Mouse (Mus musculus): ENCODE data around the gene Mogs.

Gene Mogs

DNA sequence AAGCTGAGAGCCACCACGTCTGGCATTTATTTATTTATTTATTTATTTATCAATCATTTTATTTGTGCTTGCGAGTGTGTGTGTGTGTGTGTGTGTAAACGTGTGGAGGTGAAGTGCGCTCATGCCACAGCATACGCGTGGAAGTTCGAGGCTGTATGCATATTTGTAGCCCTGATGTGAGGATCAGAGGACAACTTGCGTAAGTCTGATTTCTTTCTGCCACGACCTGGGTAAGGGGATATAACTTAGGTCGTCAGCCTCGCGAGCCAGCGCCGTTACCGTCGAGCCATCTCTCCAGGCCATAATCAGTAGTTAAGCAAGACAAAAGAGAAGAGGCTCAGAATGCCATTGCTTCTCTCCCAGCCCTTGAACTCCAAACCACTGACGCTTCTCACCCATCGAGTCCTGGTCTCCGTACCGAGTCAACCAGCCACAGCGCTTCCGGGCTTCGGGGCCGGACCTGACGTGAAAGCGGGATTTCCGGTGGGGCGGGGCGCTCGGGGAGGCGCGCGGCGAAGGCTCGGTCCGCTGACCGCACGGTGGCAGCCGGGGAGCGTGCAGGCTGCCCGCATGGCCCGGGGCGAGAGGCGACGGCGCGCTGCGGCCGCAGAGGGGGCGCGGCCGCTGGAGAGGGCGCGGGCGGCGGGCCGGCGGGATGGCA is at the start of gene Mogs:
Gene Mogs (plus strand): TSS at position 486 of the 661 bp plus-strand sequence.
- DNase-seq (ENCODE audit: extremely low read depth, low read depth), result peak; percentile 75

DNA sequence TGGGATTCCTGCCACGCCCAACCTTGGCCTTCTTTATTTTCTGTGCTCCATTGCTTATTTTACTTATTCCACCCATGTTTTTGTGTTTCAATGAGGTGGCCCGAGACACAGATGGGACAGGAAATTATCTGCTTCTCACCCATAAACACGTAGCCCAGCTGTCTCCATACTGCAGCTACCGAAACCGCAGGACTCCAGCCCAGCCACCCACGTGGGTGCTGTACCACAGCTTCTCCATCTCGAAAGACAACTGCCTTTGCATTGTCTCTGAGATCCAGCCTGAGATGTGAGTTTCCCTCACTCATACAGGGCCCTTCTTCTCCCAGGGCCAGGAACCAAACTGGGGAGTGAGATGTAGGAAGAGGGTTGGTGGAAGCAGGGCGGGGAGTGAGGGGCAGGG is 49.3 kb upstream of the Mogs start:
- no peak for DNase-seq (ENCODE audit: extremely low read depth, low read depth)

DNA sequence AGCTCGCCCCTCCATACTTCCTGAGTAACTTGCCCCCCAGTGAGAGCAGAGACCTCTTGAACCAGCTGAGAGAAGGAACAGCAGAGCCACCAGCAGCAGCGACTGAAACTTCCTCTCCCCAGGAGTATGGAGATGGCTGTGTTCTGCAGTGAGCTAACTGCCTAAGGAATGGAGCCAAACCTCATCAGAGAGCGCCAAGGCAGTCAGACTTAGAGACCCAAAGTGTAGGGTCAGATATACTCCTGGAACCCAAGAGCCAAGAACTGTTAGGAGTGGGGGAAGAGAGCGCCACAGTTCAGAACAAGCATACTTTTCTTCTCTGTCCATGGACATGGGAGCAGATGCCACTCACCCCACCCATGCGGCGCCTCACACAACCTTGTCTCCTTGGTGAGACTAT is 48.9 kb upstream of the Mogs start:
- no peak for DNase-seq (ENCODE audit: extremely low read depth, low read depth)

DNA sequence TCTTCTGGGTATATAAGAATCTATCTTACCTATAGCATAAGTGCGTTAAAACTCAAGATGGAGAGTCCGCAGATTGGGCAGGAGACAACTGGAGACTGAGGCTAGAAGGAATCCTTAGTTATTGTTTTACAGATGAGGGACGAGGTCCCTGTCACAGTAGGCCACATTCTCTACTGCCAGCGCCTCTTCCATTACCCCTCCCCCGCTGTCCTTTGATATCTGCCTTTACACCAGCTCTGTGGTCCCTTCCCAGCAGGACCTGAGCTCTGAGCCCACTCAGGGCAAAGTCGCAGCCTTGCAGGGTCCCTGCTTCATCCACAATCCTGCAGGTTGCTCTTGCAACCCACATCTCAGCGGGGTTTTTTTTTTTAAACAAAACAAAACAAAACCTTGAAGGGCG is 47.1 kb upstream of the Mogs start:
- no peak for DNase-seq (ENCODE audit: extremely low read depth, low read depth)

DNA sequence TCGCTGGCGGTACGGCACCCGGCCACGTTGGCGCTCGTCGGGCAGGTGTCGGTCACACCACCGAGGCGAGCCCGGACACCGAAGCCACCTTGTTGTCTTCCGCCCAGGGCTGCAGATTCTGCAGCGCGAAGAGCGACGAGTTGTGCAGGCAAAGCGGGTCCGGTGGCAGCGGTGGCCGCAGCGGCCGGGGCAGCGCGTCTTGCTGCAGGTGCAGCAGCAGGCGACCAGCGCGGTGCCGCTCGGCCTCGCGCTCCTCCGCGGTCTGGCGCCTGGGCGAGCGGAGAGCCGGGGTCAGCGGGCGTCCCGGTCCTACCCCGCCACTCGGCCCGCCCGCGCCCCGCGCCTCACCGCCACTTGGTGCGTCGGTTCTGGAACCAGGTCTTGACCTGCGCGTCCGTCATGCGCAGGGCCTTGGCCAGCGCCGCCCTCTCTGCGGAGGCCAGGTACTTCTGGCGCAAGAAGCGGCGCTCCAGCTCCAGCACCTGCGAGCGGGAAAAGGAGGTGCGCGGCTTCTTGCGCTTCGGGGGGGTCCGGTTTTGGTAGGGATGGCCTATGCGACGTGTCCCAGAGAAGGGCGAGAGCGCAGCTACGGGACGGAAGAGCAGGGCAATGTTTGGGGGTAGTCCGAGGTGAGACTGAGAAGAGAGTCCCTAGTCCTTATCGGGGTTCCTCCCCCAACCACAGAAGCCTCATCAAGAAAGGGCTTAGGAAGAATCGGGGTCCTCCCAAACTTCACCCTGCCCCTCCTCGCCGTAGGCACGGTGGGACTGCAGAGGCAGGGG is 46.4 kb upstream of the Mogs start:
- no peak for DNase-seq (ENCODE audit: extremely low read depth, low read depth)

DNA sequence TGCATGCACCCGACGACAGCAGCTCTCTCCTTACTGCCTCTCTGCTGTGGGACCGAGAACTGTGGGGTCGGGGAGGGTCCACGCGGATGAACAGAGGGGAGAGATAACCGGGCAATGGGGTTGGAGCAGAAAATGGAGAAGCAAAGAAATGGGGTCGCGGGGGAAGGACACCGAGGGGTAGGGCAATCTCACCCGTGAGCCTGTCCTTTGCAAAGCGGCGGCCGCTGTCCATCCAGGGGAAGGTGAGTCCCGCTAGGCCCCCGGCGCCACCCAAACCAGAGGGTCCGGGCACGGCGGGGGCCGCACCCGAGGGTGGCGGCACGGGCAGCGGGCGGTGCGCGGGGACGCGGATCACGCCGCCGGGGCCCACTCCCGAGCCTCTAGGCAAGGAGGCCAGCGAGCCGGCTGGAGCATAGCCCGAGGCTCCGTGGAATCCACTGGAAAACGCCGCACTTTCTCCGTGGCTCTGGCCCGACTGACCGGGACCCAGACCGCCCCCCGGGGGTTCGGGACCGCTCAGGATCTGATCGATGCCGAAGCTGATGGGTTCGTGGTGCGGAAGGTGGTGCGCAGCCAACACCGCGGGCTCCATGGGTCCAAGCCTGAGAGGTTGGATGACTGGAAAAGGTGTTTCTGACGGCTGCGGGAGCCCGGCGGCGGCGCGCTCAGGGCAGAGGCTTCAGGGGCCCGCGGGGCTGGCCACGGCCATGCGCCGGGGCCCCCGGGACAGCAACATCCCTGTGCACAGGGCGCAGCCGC is 45.6 kb upstream of the Mogs start:
- no peak for DNase-seq (ENCODE audit: extremely low read depth, low read depth)

DNA sequence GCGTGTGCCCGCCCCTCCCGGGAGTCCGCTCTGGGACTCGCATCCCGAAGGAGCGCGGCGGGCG is 45.2 kb upstream of the Mogs start, which contains the start of gene Tlx2:
Gene Tlx2 (minus strand): TSS at position 47 of the 64 bp plus-strand sequence.
- no peak for DNase-seq (ENCODE audit: extremely low read depth, low read depth)

DNA sequence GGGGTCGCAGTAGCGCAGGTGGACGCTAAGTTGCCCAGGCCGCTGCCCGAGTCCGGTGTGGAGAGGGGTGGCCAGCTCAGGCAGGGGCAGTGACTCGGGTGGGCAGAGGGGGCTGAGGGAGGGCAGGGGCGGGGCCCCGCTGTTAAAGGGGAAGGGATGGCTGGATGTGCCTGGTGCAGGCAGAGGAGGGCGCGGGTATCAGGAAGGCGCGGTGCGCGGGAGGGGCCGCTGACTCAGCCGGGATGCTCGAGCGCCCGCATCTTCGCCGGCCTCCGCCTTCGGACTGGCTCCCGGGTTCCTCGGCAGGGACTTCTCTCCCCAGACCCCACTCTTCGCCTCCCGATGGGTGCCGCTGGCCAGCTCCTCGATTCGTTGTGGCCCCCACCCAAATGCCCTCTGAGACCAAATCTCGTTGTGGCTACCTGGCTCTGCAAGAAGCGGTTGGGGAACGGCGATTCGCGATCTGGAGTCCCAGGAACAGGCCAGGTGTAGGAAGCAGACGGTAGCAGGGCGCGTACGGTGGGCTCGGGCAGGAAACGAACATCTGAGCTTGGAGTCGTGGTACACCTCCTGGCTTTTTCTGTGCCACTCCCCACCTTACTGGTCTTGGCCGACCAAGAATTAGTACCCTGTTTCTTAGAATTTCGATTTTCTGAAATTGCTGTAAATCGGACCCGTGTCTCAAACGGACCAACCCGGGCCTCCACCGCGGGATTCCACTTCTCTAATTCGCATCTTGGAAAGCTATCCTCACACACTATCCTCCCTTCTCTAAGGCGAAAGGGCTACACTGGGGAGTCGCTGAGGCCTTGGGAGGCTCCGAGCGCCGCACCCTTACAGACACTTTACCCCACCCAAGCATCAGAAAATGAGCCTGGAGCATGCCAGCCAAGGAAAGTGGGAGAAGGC is 44.7 kb upstream of the Mogs start:
- no peak for DNase-seq (ENCODE audit: extremely low read depth, low read depth)

DNA sequence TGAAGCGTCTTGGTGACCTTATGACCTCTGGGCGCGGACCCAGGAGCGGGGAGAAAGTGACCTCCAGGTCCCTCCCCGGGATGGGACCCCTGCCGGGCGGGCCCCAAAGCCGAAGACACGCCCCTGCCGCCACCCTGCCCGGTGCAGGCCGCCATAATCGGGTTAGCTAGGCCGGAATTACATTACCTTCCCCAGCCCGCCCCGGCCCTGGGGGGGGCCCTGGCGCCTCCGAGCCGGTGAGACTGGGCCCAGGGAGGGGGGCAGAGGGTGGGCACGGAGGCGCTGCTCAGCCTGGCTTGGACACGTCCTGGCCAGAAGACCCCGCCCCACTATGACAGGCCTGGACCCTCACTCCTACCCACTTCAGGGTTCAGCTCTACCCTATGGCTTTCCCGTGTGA is 44.1 kb upstream of the Mogs start:
- DNase-seq (ENCODE audit: extremely low read depth, low read depth), result no peak

DNA sequence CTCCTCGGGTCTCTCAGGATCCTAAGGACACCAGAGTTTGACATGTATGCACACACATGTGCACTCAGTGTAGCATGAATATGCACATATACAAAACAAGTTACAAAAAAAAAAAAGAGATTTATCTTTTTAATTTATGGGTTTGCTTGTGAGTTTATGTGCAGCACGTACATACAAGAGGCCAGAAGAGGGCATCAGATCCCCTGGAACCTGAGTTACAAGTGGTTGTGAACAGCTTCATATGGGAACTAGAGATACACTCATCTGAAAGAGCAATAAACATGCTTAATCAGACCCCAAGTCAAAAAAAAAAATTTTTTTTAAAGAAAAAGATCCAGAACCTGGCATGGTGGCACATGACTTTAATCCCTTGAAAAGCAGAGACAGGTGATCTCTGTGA is 40.3 kb upstream of the Mogs start:
- DNase-seq (ENCODE audit: extremely low read depth, low read depth), result no peak

DNA sequence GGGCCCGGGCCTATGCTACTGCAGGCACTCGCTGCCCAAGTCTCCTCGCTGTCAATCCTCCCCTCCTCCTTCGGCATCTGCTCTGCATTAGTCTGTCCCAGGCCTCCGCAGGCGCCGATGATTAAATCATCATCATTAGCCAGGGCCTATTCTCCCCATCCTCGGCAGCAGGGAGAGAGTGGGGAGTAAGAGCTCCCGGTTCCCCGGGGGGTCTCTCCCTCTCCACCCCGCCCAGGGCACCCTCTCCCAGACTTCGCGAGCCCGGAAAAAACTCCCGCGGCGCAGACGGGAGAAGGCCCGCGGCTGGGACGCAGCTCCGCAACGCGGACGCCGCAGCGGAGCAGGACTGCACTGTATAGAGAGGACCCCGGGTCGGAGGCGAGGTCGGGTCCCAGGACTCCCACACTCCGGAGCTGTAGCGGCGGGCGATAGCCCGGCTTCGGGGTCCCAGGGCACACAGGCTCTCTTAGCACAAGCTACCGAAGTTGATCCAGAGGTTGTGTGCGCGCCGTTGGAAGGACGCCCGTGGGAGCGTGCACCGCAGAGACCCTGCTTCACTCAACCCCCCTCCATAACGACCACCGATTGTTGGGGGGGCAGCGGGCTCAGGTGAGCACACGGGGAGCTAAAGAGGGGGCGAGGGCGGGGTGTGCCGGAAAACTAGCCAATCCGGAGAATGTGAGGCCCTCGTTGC is 37.5 kb upstream of the Mogs start, which contains the start of gene Pcgf1:
Gene Pcgf1 (plus strand): TSS at position 240 of the 694 bp plus-strand sequence.
- peak; percentile 15 for DNase-seq (ENCODE audit: extremely low read depth, low read depth)

DNA sequence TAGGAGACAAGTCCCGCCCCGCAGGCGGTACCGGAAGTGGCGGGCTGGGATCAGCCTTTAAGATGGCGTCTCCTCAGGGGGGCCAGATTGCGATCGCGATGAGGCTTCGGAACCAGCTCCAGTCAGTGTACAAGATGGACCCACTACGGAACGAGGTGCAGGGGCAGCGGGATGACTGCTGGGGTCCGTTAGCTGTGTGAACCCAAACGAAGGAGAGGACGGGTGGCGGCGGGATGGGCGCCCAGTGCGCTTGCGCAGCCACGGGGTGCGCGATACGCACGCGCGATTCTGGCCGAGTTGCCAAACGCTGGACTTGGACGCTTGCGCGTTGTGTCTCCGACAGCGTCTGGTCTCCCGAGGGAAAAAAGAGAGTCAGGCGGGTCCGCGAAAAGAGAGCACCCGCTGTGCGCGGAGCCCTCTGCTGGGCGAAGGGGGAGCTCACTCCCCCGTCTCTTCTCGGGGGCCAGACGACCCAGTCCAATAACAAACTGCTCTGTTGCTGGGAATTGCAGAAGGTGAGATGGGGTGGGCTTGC is 36.9 kb upstream of the Mogs start:
- DNase-seq (ENCODE audit: extremely low read depth, low read depth), result peak; percentile 89

DNA sequence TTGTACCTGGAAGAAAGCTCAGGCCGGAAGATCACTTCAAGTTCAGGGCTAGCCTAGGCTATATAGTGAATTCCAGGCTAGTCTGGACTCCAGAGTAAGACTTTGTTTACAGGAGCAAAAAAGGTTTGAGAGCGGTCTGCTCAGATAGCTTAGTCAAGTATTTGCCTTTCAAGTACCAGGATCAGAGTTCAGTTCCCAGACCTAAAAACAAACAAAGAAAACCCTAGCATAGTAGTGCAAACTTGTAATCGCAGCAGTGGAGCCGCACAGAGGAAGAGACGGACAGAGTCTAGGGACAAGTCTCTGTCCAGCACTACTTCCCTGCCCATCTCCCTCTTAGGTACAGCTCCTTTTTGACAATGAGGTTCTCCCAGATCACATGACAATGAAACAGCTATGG is 35.1 kb upstream of the Mogs start:
- no peak for DNase-seq (ENCODE audit: extremely low read depth, low read depth)

DNA sequence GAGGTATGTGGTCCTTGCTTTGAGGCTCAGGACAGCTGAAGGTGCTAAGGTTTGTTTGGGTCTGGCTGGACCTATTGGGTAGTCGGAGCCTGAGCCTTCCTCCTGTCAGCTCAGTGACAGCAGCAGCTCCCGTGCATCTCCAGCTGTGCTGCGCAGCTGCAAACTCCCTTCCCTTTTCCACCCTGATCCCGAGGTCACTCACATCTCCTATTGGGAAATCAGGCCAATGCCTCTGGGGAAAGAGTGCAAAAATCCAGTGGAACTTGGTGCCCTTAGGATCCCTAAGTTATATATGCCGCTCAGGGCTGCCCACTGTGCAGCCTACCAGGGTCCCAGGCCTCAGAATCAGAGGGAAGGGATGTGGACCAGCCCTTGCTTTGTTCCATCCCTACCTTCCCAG is 31.8 kb upstream of the Mogs start:
- DNase-seq (ENCODE audit: extremely low read depth, low read depth), result no peak

DNA sequence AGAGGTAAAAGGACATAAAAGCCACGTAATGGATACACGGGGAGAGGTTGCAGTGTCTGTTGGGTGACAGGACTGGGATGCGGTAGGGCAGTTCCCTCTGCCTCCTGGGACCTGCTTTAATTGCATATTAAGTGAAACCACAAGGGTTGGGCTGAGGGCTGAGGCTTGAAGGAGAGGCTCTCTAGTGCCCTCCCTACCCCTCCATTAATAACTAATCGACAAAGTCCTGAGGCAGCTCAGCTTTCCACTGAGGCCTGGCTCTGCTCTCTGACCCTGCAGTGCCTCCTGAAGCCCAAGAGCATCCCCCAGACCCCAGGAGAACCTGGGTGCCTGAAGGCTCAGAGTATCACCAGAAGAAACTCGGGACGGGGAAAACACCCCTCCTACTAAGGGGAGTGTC is 30.8 kb upstream of the Mogs start:
- no peak for DNase-seq (ENCODE audit: extremely low read depth, low read depth)

DNA sequence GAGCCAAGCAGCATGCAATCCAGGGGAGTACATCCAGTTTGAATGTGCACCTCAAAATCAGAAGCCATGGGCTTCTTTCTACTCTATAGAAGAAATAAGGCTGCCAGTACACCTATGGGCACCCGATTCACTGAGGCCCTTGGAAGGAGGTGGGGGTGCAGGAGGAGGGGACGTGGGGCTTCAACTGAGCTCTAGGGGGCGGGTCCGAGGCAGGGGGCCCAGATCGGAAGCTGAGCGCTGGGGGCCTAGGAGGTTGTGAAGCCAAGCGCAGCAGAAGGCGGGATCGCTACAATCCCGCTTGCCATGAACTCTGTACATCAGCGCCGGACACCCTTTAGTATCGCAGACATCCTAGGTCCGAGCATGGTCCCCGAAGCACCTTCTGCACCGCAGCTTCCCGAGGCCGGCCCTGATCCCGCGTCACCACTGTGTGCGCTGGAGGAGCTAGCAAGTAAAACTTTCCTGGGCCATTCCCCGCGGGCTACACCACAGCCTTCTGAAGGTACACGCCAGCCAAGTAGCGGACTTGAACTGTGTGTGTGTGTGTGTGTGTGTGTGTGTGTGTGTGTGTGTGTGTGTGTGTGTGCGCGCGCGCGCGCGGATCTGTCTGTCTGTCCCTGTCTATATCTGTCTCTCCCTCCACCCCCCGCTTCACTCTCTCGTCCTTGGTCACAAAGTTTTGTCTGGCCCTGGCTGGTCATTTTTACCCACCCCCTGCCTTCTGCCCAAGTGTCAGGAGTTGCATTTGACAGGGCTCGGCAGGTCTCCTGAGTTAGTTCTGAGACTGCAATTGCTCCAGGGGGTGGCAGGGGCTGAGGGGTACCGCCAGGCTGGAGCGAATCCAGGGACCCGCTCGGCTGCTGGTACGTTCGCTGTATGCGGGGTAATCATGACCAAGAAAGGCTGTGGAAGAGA is 28.9 kb upstream of the Mogs start, which contains the start of gene Lbx2:
Gene Lbx2 (plus strand): TSS at position 247 of the 915 bp plus-strand sequence.
- DNase-seq (ENCODE audit: extremely low read depth, low read depth), result no peak

DNA sequence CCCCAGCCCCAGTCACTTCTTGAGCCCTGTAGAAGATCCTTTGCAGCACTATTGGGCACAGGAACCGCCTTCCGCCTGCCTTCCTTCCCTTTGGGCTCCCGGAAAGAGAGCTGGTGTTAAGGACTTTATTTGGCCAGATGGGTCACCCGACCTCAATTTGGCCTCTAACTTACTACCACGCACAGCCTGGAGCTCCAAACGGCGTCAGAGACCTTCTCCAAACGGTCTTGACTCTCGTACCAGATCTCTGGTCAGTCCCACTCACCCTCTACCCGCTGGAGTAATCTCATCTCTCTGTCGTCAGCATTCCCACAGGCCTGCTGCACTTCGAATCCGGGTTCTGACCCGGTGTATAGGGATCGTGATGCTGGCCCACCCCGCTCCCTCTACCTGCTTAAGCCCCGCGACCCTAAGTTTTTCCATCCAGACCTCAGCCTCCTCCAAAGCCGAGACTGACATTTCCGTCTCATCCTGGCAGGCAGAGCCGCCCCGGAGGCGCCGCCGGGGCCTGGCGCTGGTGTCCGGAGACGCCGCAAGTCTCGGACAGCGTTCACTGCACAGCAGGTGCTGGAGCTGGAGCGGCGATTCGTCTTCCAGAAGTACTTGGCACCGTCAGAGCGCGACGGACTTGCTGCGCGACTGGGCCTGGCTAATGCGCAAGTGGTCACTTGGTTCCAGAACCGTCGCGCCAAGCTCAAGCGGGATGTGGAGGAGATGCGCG is 27.9 kb upstream of the Mogs start:
- no peak for DNase-seq (ENCODE audit: extremely low read depth, low read depth)

DNA sequence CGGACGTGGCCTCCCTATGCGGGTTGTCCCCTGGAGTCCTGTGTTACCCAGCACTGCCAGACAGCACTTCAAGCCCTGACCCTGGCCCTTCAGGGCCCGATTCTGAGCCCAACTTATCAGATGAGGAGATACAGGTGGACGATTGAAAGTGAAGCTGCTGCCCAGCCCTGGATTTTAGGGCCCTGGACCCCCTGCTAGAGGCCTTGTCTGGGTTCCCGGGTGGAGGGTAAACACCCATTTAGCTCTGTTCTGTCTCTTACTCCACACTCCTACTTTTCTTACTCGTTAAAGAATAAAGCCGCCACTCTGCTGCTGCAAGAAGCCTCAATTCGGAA is 27.4 kb upstream of the Mogs start:
- DNase-seq (ENCODE audit: extremely low read depth, low read depth), result no peak

DNA sequence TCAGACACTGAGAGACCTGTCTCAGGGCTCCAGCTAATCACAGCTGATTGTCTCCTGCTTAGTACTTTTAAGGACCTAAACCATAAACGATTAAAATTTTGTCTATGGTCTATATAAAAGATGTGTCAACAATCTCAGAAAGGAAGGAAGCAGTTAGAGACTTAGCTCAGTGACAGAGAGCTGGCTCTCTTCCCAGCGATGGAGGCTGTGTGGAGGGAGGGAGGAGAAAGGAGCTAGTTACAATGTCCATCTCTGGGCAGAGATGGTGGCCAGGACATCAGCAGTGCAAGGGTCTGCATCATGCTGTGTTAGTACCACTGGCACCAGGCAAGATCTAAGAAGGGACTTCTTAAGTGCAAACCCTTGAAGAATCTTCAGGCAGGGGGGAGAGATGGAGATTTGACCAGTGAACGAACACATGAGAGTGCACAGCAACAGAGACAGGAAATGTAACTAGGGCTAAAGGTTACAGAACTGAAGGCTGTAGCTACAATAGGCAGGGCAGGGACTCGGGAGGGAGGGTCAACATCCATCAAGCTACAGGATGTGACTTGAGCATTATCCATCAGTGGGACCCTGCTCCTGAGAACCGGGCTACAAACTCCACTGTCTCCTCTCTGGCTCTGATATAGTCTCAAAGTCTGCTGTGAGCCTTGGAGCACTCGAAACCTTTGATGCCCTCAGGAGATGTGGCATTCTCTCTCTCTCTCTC is 22.7 kb upstream of the Mogs start:
- DNase-seq (ENCODE audit: extremely low read depth, low read depth), result no peak

All from MEL-GATA-1-ER (cell line).